Mouse (Mus musculus) neutrophil, adult 5-6 weeks (primary cell): ENCODE measurements around the gene 2610028H24Rik. TPM values are rescaled to one million over a fixed set of nuclear protein-coding genes. Genes with fewer than 3 reads are reported as not detected.

Source experiments
- ATAC-seq: fragments of 151-379, 151-347 bp; 2 replicates; pipeline ENCODE4 v1.8.0; 2017; ENCODE audit warnings: mild to moderate bottlenecking, moderate TSS enrichment; ENCODE audit not compliant: insufficient number of reproducible peaks, poor library complexity, low FRiP score, severe bottlenecking; ENCODE audit errors: extremely low read depth
- total RNA-seq: library from RNA; stranded (forward); fragments of 200-1000 nt; gene quantifications from 2 replicates; pipeline ENCODE4 v1.2.3, GENCODE M21; 2017

The 2610028H24Rik gene
- not detected in 2 replicates for total RNA-seq

DNA sequence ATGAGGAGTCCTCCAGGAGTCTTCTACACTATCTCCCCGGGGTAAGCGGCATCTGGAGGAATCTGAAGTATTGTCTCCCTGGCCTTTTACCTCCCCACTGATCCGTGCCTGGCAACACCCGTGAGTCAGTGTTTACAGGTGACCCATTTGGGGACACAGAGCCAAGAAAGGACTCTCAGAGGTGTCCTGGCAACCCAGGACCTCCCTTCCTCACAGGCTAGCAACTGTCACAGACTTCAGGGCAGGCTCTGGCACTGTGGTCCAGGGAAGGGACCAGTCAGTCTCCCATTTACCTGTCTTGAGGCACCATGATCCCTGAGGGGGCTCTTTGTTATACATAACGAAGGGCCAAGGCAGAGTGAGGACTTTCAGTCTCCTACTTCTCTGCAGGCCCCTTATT lies at the start of gene 2610028H24Rik:
Gene 2610028H24Rik, plus strand, starts transcription at position 231 of the 400 bp plus-strand sequence.
- no peak for ATAC-seq

GRCm38 (mm10) chr10:76408520-76408919 lies 40.4 kb upstream of the 2610028H24Rik start:
- ATAC-seq, result no peak

GRCm38 (mm10) chr10:76416811-76417210 lies 32.1 kb upstream of the 2610028H24Rik start:
- ATAC-seq, result no peak

- peak; percentile 76 for ATAC-seq
Observed at GRCm38 (mm10) chr10:76425674-76426073, 23.2 kb upstream of the 2610028H24Rik start.

GRCm38 (mm10) chr10:76433925-76434324 lies 15.0 kb upstream of the 2610028H24Rik start:
- no peak for ATAC-seq

GRCm38 (mm10) chr10:76439107-76439890 lies 9.6 kb upstream of the 2610028H24Rik start:
- ATAC-seq, result no peak

DNA sequence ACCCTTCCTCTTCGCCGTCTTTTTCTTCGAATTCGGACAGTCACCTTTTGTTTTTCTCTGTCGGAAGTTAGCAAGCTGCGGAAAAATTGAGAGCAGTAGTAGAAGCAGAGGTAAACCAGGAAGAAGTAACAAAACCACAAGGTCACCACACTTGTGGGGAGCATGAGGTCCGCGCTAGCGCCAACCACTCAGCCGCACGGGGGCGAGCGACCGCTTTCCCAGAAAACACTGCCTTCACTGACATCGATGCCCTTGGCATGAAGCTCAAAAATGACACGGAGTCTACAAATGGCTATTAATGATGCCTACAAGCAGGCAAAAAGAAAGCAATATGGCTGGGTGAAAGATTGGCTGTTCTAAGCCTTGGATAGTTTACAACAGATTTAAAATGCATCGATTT lies 8.6 kb upstream of the 2610028H24Rik start, which contains the start of gene AC141477.1:
Gene AC141477.1, minus strand, starts transcription at position 164 of the 400 bp plus-strand sequence.
- no peak for ATAC-seq

DNA sequence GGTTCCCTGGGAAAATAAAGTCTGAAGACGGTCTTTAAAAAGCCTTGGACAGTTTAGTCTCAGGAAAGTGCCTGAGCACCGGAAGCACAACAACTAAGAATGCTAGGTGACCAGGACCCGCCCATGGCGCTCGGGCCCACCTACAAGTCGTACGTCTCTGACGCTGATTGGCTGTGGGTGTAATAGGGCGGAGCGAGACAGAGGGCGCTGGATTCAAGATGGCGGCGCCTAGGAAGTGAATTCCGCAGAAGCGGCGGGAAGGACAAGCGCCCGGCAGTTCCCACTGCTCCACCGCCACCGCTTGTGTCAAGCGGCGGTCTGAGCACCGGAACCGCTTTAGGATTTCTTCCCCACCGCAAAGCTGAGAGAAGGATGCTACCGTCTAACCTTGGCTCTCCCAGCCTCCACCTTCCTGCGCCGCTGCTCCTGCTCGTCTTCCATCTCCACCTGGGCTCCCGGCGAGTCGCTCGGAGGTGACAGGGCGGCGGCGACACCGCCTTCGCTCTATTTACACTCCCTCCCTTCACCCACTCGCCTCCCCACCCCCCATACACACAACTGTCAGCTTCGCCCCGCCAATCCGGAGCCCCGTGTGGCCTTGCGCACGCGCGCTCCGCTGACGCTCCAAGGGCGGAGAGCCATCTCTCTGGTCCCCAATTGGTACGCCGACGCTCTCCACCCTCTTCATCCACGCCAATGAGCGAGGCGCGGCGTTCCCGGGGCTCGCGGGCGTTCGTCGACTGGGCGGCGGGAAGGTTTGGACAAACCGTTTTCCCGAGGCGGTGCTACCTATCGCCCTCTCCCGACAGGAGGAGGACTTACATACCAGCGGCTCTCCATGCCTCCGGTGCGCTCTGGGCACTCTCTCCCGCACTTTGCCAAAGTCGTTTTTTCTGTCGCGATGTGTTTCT lies 6.4 kb upstream of the 2610028H24Rik start, which contains the start of gene Pcnt:
Gene Pcnt, minus strand, starts transcription at position 609 of the 911 bp plus-strand sequence.
- ATAC-seq, result peak; percentile 93

GRCm38 (mm10) chr10:76445996-76446681 lies 2.7 kb upstream of the 2610028H24Rik start:
- ATAC-seq, result no peak

- ATAC-seq, result no peak
Observed at GRCm38 (mm10) chr10:76447406-76448229, 1.3 kb upstream of the 2610028H24Rik start.

DNA sequence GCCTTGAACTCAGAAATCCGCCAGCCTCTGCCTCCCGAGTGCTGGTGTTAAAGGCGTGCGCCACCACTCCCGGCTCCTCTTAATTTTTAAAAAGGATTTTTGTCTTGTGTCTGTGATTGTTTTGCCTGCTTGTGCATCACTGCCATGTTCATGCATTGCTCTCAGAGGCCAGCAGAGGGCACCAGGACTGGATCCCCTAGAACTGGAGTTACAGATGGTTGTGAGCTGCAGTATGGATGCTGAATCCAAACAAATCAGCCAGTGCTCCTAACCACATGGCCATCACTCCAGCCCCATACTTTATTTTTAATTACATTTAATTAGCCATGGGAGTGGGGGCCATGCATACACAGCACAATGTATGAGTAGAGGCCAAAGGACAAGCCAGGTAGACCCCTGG lies 6.4 kb downstream of the 2610028H24Rik start:
- ATAC-seq, result peak; percentile 61; the same call in 1 of the 2 replicates

DNA sequence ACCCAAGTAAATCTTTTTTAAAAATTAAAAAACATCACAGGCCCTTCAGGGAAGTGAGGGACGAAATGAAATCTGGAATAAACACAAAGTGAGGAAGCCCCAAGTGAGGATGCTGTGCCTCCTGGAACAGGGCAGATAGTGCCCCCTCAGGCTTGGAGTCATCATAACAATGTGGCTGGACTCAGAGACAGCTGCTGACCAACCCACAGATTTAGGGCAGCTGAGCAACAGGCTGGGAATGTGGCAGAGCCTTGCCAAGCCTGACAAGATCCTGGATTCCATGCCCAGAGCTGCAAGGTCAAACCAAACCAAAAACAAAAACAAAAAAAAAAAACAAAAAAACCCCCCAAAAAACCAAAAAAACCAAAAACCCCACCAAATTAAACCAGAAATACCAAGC lies 12.4 kb downstream of the 2610028H24Rik start:
- no peak for ATAC-seq

DNA sequence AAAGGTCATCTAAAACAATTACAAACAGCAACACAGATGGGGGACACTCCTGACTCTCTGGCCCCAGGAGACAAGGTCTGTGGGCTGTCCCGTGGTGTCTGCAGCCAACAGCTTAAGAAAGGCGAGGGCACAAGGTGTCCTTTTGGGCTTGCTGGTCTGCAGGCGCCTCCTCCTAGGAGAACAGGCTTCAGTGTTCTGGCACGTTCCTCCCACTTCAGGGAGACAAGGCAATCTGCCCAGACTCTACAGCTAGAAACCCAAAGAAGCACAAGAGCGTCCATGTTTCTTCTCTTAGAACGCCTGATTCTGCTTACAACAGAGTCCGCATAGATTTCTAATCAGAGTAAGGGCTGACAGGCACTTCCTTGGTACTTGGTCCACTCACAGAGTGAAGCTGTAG lies 13.4 kb downstream of the 2610028H24Rik start:
- ATAC-seq, result no peak

DNA sequence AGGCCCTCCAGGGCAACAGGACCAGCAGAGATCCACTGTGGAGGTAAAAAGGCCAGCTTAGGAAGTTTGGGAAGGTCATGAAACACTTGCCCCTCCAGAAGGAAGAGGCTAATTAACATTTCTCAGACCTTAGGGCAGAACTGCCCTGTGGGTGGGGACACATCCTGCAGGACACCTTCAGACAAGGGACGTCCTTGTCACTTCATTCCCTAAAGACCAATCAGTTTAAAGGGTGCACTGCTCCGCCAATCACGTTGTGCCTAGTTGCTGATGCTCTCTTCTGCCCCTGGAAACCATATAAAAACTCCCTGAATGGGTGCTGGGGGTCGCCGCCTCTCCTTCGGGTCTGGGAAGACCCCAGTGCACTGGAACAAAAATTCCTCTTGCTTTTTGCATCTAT lies 13.8 kb downstream of the 2610028H24Rik start:
- no peak for ATAC-seq

DNA sequence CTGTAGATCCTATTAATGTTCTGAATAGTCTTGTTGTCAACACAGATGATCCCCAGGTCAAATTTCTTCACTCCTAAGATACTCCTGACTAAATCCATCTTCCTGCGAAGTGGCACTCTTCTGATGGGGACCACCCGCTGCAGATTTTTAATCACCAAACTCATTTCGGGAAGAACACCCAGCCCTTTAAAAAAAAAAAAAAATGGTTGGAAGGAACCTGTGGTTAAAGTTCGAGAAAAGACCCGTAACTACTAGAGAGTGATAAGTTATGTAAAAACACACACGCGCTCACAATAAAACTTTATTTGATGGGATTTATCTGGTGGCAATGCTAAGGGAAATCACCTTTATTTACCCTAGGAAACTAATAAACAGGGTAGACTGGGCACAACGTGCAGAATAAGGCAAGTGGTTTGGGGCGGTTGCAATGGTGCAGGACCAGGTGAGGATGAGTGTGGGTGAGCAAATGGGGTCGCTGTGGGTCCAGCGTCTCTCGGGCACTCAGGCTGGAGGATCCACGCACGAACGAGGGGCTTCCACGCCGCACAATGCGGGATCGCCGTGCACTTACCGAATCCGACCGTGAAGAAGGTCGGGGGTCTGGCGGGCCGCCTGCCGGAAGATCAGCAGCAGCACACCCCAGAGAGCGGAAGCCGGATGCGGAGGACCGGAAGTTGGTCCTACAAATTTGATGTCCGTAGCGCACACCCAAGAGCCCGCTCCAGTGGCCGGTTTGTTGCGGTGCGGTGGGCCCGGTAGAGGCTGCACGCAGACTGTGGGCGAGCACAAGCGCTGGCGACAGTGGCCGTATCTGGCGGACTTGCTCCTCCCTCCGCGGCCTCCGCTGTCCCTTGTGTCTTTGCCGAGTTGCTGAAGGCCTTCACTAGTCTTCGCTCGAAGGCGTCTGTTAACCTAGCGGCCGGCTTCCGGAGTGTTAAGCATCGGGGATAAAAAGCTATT lies 19.6 kb downstream of the 2610028H24Rik start, which contains the start of the genes Mcm3ap and Ybey:
Gene Mcm3ap, plus strand, starts transcription at position 725 of the 960 bp plus-strand sequence.
Gene Ybey, minus strand, starts transcription at position 912 of the 960 bp plus-strand sequence.
- ATAC-seq, result peak; percentile 96

DNA sequence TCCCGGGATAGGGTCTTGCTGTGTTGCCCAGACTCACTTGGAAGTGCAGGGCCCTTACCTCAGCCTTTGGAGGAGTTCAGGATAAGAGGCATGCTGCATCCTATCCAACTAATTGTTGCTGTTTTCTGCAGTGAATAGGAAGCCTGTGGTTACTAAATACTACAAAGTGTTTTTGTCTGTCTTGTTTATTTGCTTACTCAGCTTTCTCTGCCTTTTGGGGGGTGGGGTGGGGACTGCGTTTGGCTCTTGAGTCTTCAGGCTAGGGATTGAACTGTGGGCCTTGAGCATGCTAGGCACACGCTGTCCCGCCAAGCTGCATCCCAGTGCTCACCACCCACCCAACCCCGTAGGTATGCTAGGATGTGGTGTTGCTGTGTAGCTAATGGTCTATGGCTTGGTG lies 24.9 kb downstream of the 2610028H24Rik start:
- ATAC-seq, result no peak

DNA sequence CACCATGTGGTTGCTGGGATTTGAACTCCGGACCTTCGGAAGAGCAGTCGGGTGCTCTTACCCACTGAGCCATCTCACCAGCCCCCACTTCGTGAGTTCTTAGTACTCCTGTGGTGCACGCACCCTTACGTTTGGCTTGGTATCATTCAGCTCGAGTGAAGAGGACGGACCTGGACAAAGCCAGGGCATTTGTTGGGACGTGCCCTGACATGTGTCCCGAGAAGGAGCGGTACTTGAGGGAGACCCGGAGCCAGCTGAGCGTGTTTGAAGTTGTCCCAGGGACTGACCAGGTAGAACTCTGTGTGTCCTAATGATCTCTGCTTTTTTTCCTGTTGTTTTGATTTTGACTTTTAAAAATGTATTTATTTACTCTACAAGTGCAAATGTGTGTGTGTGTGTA lies 32.0 kb downstream of the 2610028H24Rik start:
- no peak for ATAC-seq
